Comparison of ENCODE assay signal across 18 mouse cellular contexts in the genomic region with DNA sequence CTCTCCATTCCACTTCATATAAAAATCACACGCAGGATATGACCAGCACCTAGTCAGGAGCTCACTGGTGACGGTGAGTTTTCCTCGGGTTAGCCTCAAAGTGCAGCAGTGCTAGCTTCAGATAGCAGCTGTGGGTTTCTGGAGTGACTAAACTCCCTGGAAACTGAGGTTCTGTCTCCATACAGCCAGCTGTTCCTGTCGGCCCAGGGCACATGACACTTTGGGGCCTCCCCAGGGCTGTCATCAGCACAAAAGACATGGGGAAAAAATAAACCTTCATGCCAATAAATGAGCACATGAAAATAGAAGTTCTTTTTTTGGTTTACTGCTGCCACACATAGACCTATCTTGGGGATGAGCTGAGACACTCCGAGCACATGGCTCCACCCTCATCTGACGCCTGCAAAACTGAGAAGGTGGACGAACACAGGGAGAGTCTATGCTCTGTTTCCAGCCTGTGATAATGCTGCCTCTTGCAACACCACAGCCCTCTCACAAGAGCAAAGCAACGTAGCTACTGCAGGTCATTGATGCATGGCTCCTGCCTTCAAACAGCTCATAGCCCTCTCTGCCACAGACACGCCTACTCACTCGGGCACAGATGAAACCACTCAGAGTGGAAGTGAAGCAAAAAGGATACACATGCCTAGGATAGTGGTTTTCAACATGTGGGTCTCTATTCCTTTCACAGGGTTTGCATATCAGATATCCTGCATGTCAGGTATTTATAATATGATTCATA. TPM values are rescaled to one million over a fixed set of nuclear protein-coding genes. Genes with fewer than 3 reads are reported as not detected.
A peak's percentile ranks its signal among the peaks of the same experiment; 100 is the strongest.
DNase-seq lines count a peak whose midpoint lies in the region; ATAC-seq and TF ChIP-seq lines count a peak whose summit lies in the region.
"Had no signal": no experiment of that assay in that cellular context is flagged by ENCODE, and none has a peak within 500 bp of the region (broad histone marks: within the 10 kb centered on the region; RNA-seq: fewer than 3 reads in every experiment).

No protein-coding gene starts in this region.

- TF ChIP-seq CTCF in kidney, postnatal 0 days (IDR thresholded peaks at IDR 0.05; ENCODE audit: low read depth) = no peak

- no peaks in the 10 kb centered on the region for H3K9me3 ChIP-seq in forebrain, embryonic 11.5 days (ENCODE audit: control insufficient read depth, low read length)
- no peaks in the 10 kb centered on the region for H3K9me3 ChIP-seq in forebrain, embryonic 15.5 days
- no peaks in the 10 kb centered on the region for H3K9me3 ChIP-seq in kidney, postnatal 0 days (replicated peaks; ENCODE audit: low read length)
- H3K9me3 ChIP-seq: G1E; heart, embryonic 13.5 days; hindbrain, embryonic 12.5 days; liver, embryonic 12.5 days; neural tube, embryonic 15.5 days had no signal

- no peak overlapping the region for H3K4me2 ChIP-seq in forebrain, embryonic 11.5 days (ENCODE audit: low read depth, low read length, severe bottlenecking)
- no peak overlapping the region for H3K4me2 ChIP-seq in forebrain, embryonic 15.5 days (replicated peaks)
- no peak overlapping the region for H3K4me2 ChIP-seq in kidney, postnatal 0 days (ENCODE audit: low read length)
- H3K4me2 ChIP-seq: heart, embryonic 13.5 days; hindbrain, embryonic 12.5 days; liver, embryonic 12.5 days; neural tube, embryonic 15.5 days had no signal

- H3K27ac ChIP-seq in forebrain, embryonic 11.5 days (ENCODE audit: low read depth, low read length) = no peak overlapping the region
- H3K27ac ChIP-seq in forebrain, embryonic 15.5 days (replicated peaks) = no peak overlapping the region
- no peak overlapping the region for H3K27ac ChIP-seq in kidney, postnatal 0 days
- H3K27ac ChIP-seq: heart, embryonic 13.5 days; hindbrain, embryonic 12.5 days; liver, embryonic 12.5 days; macrophage; neural tube, embryonic 15.5 days had no signal

- no peaks in the 10 kb centered on the region for H3K36me3 ChIP-seq in forebrain, embryonic 11.5 days (ENCODE audit: control insufficient read depth, insufficient read depth, low read length)
- H3K36me3 ChIP-seq in forebrain, embryonic 15.5 days = no peaks in the 10 kb centered on the region
- no peaks in the 10 kb centered on the region for H3K36me3 ChIP-seq in kidney, postnatal 0 days (ENCODE audit: insufficient read depth, low read length)
- H3K36me3 ChIP-seq: G1E; heart, embryonic 13.5 days; hindbrain, embryonic 12.5 days; liver, embryonic 12.5 days; neural tube, embryonic 15.5 days had no signal

- no peaks in the 10 kb centered on the region for H3K4me1 ChIP-seq in forebrain, embryonic 11.5 days (replicated peaks; ENCODE audit: control insufficient read depth, insufficient read depth, low read length)
- no peaks in the 10 kb centered on the region for H3K4me1 ChIP-seq in forebrain, embryonic 15.5 days
- no peaks in the 10 kb centered on the region for H3K4me1 ChIP-seq in kidney, postnatal 0 days (replicated peaks; ENCODE audit: insufficient read depth, low read length)
- H3K4me1 ChIP-seq: heart, embryonic 13.5 days; hindbrain, embryonic 12.5 days; liver, embryonic 12.5 days; neural tube, embryonic 15.5 days had no signal

- no peak overlapping the region for H3K4me3 ChIP-seq in forebrain, embryonic 11.5 days (ENCODE audit: low read depth, low read length)
- H3K4me3 ChIP-seq in forebrain, embryonic 15.5 days = no peak overlapping the region
- no peak overlapping the region for H3K4me3 ChIP-seq in kidney, postnatal 0 days (replicated peaks; ENCODE audit: low read depth, low read length)
- H3K4me3 ChIP-seq: heart, embryonic 13.5 days; hindbrain, embryonic 12.5 days; liver, embryonic 12.5 days; neural tube, embryonic 15.5 days had no signal

- no peaks in the 10 kb centered on the region for H3K27me3 ChIP-seq in forebrain, embryonic 11.5 days (ENCODE audit: control insufficient read depth, insufficient read depth, low read length)
- no peaks in the 10 kb centered on the region for H3K27me3 ChIP-seq in forebrain, embryonic 15.5 days
- no peaks in the 10 kb centered on the region for H3K27me3 ChIP-seq in kidney, postnatal 0 days (ENCODE audit: insufficient read depth, low read length)
- H3K27me3 ChIP-seq: heart, embryonic 13.5 days; hindbrain, embryonic 12.5 days; neural tube, embryonic 15.5 days had no signal

- ATAC-seq in forebrain, embryonic 11.5 days (replicated peaks; ENCODE audit: low FRiP score) = no peak
- no peak for ATAC-seq in forebrain, embryonic 15.5 days (replicated peaks)
- ATAC-seq in kidney, postnatal 0 days (replicated peaks; ENCODE audit: low FRiP score, low read depth) = peak; percentile 73; the same call in 1 of the 2 replicates
- ATAC-seq: activated CD4-positive, CD25-positive, alpha-beta regulatory T cell, adult 4 months; liver, embryonic 12.5 days had no signal

- H3K9ac ChIP-seq in forebrain, embryonic 11.5 days (ENCODE audit: low read length) = no peak overlapping the region
- no peak overlapping the region for H3K9ac ChIP-seq in forebrain, embryonic 15.5 days (replicated peaks)
- H3K9ac ChIP-seq in kidney, postnatal 0 days (ENCODE audit: low read depth, low read length) = no peak overlapping the region
- H3K9ac ChIP-seq: heart, embryonic 13.5 days; hindbrain, embryonic 12.5 days; liver, embryonic 12.5 days; neural tube, embryonic 15.5 days had no signal

- peak; percentile 45 for DNase-seq in forebrain, embryonic 11.5 days (ENCODE audit: low spot score)
- DNase-seq in kidney, postnatal 0 days (ENCODE audit: low spot score) = peak; percentile 50
- DNase-seq in kidney, adult 18-20 months = no peak
- peak; percentile 41 for DNase-seq in spleen, adult 18-20 months
- DNase-seq in spleen, adult 12 weeks (ENCODE audit: low spot score) = no peak
- DNase-seq in urinary bladder, postnatal 4 days (ENCODE audit: low spot score in 2 of 2) = no peak
- DNase-seq in layer of hippocampus, postnatal 10 days (ENCODE audit: low spot score in 2 of 2) = no peak
- DNase-seq: cerebellum, adult 11-12 months; kidney, adult 8-10 months; layer of hippocampus, postnatal 36 days had no signal

- 80% methylated on average over 10 of the region's 10 CpGs for WGBS in forebrain, embryonic 11.5 days
- WGBS in forebrain, embryonic 15.5 days = 80% methylated on average over 10 of the region's 10 CpGs
- 45% methylated on average over 10 of the region's 10 CpGs for WGBS in kidney, postnatal 0 days

RNA-seq across cellular contexts. Expression of gene Dll1, which starts 23.6 kb away (rescaled TPM):
- polyA plus RNA-seq in forebrain, embryonic 11.5 days (2014; fragmentation: Nextera tagmentation; extraction: Ambion mirVana) = 84.7 and 97.4 TPM in 2 replicates
- 34.6 and 35.9 TPM in 2 replicates for polyA plus RNA-seq in forebrain, embryonic 15.5 days (2015; fragmentation: Nextera tagmentation; extraction: Ambion mirVana)
- 21.4 and 22.3 TPM in 2 replicates for polyA plus RNA-seq in kidney, postnatal 0 days (2015; fragmentation: Nextera tagmentation; extraction: Ambion mirVana)
- 10 to 100 TPM; 14.0 to 20.9 TPM for total RNA-seq in layer of hippocampus, postnatal 10 days (2021)
- total RNA-seq: G1E had no signal
- polyA plus RNA-seq: G1E had no signal

RNA-seq across cellular contexts. Expression of gene Fam120b, which starts 43.0 kb away (rescaled TPM):
- 32.7 and 33.6 TPM in 2 replicates for polyA plus RNA-seq in forebrain, embryonic 11.5 days (2014; fragmentation: Nextera tagmentation; extraction: Ambion mirVana)
- 47.8 and 48.6 TPM in 2 replicates for polyA plus RNA-seq in forebrain, embryonic 15.5 days (2015; fragmentation: Nextera tagmentation; extraction: Ambion mirVana)
- polyA plus RNA-seq in kidney, postnatal 0 days (2015; fragmentation: Nextera tagmentation; extraction: Ambion mirVana) = 18.4 and 19.9 TPM in 2 replicates
- 10 to 100 TPM; 33.4 to 36.4 TPM for total RNA-seq in layer of hippocampus, postnatal 10 days (2021)

Comparison
In these comparisons a context has a peak if more than half of its experiments do, and no peak if none do; other contexts are left out.
1. DNase-seq: peak in forebrain, embryonic 11.5 days (single experiment), kidney, postnatal 0 days (single experiment) and spleen, adult 18-20 months (2 of 2); none in kidney, adult 18-20 months (single experiment), spleen, adult 12 weeks (single experiment), urinary bladder, postnatal 4 days (0 of 2) and layer of hippocampus, postnatal 10 days (0 of 2).